Mouse (Mus musculus): ENCODE results near the gene Sod1. TPM values are rescaled to one million over a fixed set of nuclear protein-coding genes. Genes with fewer than 3 reads are reported as not detected.

Gene Sod1
- 1,172 and 1,235 TPM in 2 replicates for polyA plus RNA-seq (2014; fragmentation: Nextera tagmentation; extraction: Ambion mirVana)

GRCm38 (mm10) chr16:90220026-90220891, at the start of gene Sod1:
Gene Sod1 (plus strand): TSS chr16:90220754.
- peaks cover 15% of the 10 kb centered on the region for H3K36me3 ChIP-seq (ENCODE audit: control insufficient read depth, insufficient read depth, low read length)
- H3K9me3 ChIP-seq (ENCODE audit: control insufficient read depth, low read depth, low read length), result no peaks in the 10 kb centered on the region
- peaks cover 8% of the 10 kb centered on the region; the same call in 1 of the 2 replicates for H3K4me1 ChIP-seq (ENCODE audit: control insufficient read depth, insufficient read depth, low read length)
- peak within 1 kb of the TSS; percentile 86 for H3K4me2 ChIP-seq (replicated peaks; ENCODE audit: low read depth, low read length)
- H3K27me3 ChIP-seq (ENCODE audit: control insufficient read depth, insufficient read depth, low read length), result no peaks in the 10 kb centered on the region
- peak within 1 kb of the TSS; percentile 93 for H3K27ac ChIP-seq (ENCODE audit: low read length)
- peak within 1 kb of the TSS; percentile 81 for H3K9ac ChIP-seq (replicated peaks; ENCODE audit: low read depth, low read length)
- peak within 1 kb of the TSS; percentile 90 for H3K4me3 ChIP-seq (ENCODE audit: low read depth, low read length)
- WGBS, result 2% methylated on average over 63 of the region's 63 CpGs
- ATAC-seq (ENCODE audit: insufficient number of reproducible peaks, insufficient read depth, low FRiP score, low read depth), result peak; percentile 95

- Histone ChIP-seq H3K4me1 (ENCODE audit: control insufficient read depth, insufficient read depth, low read length) (no peaks in the 10 kb centered on the region), H3K4me3 (ENCODE audit: low read depth, low read length) (no peak overlapping the region), H3K9ac (replicated peaks; ENCODE audit: low read depth, low read length) (no peak overlapping the region), H3K4me2 (replicated peaks; ENCODE audit: low read depth, low read length) (no peak overlapping the region), H3K36me3 (ENCODE audit: control insufficient read depth, insufficient read depth, low read length) (no peaks in the 10 kb centered on the region), H3K9me3 (ENCODE audit: control insufficient read depth, low read depth, low read length) (no peaks in the 10 kb centered on the region), H3K27ac (ENCODE audit: low read length) (no peak overlapping the region), H3K27me3 (ENCODE audit: control insufficient read depth, insufficient read depth, low read length) (no peaks in the 10 kb centered on the region)
- WGBS, result 63% methylated on average over 8 of the region's 8 CpGs
- no peak for ATAC-seq (ENCODE audit: insufficient number of reproducible peaks, insufficient read depth, low FRiP score, low read depth)
Observed at GRCm38 (mm10) chr16:90171416-90171815, 49.1 kb upstream of the Sod1 start.

- Histone ChIP-seq H3K36me3 (ENCODE audit: control insufficient read depth, insufficient read depth, low read length) (no peaks in the 10 kb centered on the region), H3K27ac (ENCODE audit: low read length) (no peak overlapping the region), H3K4me2 (replicated peaks; ENCODE audit: low read depth, low read length) (no peak overlapping the region), H3K9ac (replicated peaks; ENCODE audit: low read depth, low read length) (no peak overlapping the region), H3K4me3 (ENCODE audit: low read depth, low read length) (no peak overlapping the region), H3K9me3 (ENCODE audit: control insufficient read depth, low read depth, low read length) (no peaks in the 10 kb centered on the region), H3K27me3 (ENCODE audit: control insufficient read depth, insufficient read depth, low read length) (no peaks in the 10 kb centered on the region), H3K4me1 (ENCODE audit: control insufficient read depth, insufficient read depth, low read length) (no peaks in the 10 kb centered on the region)
- 45% methylated on average over 10 of the region's 10 CpGs for WGBS
- no peak for ATAC-seq (ENCODE audit: insufficient number of reproducible peaks, insufficient read depth, low FRiP score, low read depth)
Observed at GRCm38 (mm10) chr16:90176472-90176871, 44.1 kb upstream of the Sod1 start.

- no peaks in the 10 kb centered on the region for H3K36me3 ChIP-seq (ENCODE audit: control insufficient read depth, insufficient read depth, low read length)
- H3K27me3 ChIP-seq (ENCODE audit: control insufficient read depth, insufficient read depth, low read length), result no peaks in the 10 kb centered on the region
- H3K9ac ChIP-seq (replicated peaks; ENCODE audit: low read depth, low read length), result no peak overlapping the region
- H3K27ac ChIP-seq (ENCODE audit: low read length), result no peak overlapping the region
- H3K4me2 ChIP-seq (replicated peaks; ENCODE audit: low read depth, low read length), result no peak overlapping the region
- H3K4me1 ChIP-seq (ENCODE audit: control insufficient read depth, insufficient read depth, low read length), result no peaks in the 10 kb centered on the region
- H3K9me3 ChIP-seq (ENCODE audit: control insufficient read depth, low read depth, low read length), result no peaks in the 10 kb centered on the region
- WGBS, result 61% methylated on average over 8 of the region's 8 CpGs
- ATAC-seq (ENCODE audit: insufficient number of reproducible peaks, insufficient read depth, low FRiP score, low read depth), result no peak
- no peak overlapping the region for H3K4me3 ChIP-seq (ENCODE audit: low read depth, low read length)
Observed at GRCm38 (mm10) chr16:90177425-90177824, 43.1 kb upstream of the Sod1 start.

GRCm38 (mm10) chr16:90178404-90178803, 42.1 kb upstream of the Sod1 start:
- WGBS, result 92% methylated on average over 3 of the region's 3 CpGs
- no peaks in the 10 kb centered on the region for H3K36me3 ChIP-seq (ENCODE audit: control insufficient read depth, insufficient read depth, low read length)

GRCm38 (mm10) chr16:90179892-90180291, 40.7 kb upstream of the Sod1 start:
- WGBS, result 83% methylated on average over 5 of the region's 5 CpGs
- no peak for ATAC-seq (ENCODE audit: insufficient number of reproducible peaks, insufficient read depth, low FRiP score, low read depth)
- Histone ChIP-seq H3K4me2 (replicated peaks; ENCODE audit: low read depth, low read length) (no peak overlapping the region), H3K4me1 (ENCODE audit: control insufficient read depth, insufficient read depth, low read length) (no peaks in the 10 kb centered on the region), H3K4me3 (ENCODE audit: low read depth, low read length) (no peak overlapping the region), H3K27me3 (ENCODE audit: control insufficient read depth, insufficient read depth, low read length) (no peaks in the 10 kb centered on the region), H3K27ac (ENCODE audit: low read length) (no peak overlapping the region), H3K36me3 (ENCODE audit: control insufficient read depth, insufficient read depth, low read length) (no peaks in the 10 kb centered on the region), H3K9me3 (ENCODE audit: control insufficient read depth, low read depth, low read length) (no peaks in the 10 kb centered on the region), H3K9ac (replicated peaks; ENCODE audit: low read depth, low read length) (no peak overlapping the region)

More at GRCm38 (mm10) chr16:90178404-90178803, 42.1 kb upstream of the Sod1 start:
- Histone ChIP-seq H3K9me3 (ENCODE audit: control insufficient read depth, low read depth, low read length) (no peaks in the 10 kb centered on the region), H3K4me3 (ENCODE audit: low read depth, low read length) (no peak overlapping the region), H3K27me3 (ENCODE audit: control insufficient read depth, insufficient read depth, low read length) (no peaks in the 10 kb centered on the region), H3K27ac (ENCODE audit: low read length) (no peak overlapping the region), H3K4me1 (ENCODE audit: control insufficient read depth, insufficient read depth, low read length) (no peaks in the 10 kb centered on the region), H3K9ac (replicated peaks; ENCODE audit: low read depth, low read length) (no peak overlapping the region), H3K4me2 (replicated peaks; ENCODE audit: low read depth, low read length) (no peak overlapping the region)
- no peak for ATAC-seq (ENCODE audit: insufficient number of reproducible peaks, insufficient read depth, low FRiP score, low read depth)

GRCm38 (mm10) chr16:90180975-90181374, 39.6 kb upstream of the Sod1 start:
- 78% methylated on average over 6 of the region's 6 CpGs for WGBS
- no peak overlapping the region for H3K4me2 ChIP-seq (replicated peaks; ENCODE audit: low read depth, low read length)
- H3K9ac ChIP-seq (replicated peaks; ENCODE audit: low read depth, low read length), result no peak overlapping the region
- H3K36me3 ChIP-seq (ENCODE audit: control insufficient read depth, insufficient read depth, low read length), result no peaks in the 10 kb centered on the region
- no peaks in the 10 kb centered on the region for H3K4me1 ChIP-seq (ENCODE audit: control insufficient read depth, insufficient read depth, low read length)
- no peak overlapping the region for H3K27ac ChIP-seq (ENCODE audit: low read length)
- H3K4me3 ChIP-seq (ENCODE audit: low read depth, low read length), result no peak overlapping the region
- no peaks in the 10 kb centered on the region for H3K9me3 ChIP-seq (ENCODE audit: control insufficient read depth, low read depth, low read length)
- H3K27me3 ChIP-seq (ENCODE audit: control insufficient read depth, insufficient read depth, low read length), result no peaks in the 10 kb centered on the region
- no peak for ATAC-seq (ENCODE audit: insufficient number of reproducible peaks, insufficient read depth, low FRiP score, low read depth)

GRCm38 (mm10) chr16:90181673-90182072, 38.9 kb upstream of the Sod1 start:
- H3K36me3 ChIP-seq (ENCODE audit: control insufficient read depth, insufficient read depth, low read length), result no peaks in the 10 kb centered on the region
- no peak overlapping the region for H3K4me2 ChIP-seq (replicated peaks; ENCODE audit: low read depth, low read length)
- ATAC-seq (ENCODE audit: insufficient number of reproducible peaks, insufficient read depth, low FRiP score, low read depth), result no peak
- no peak overlapping the region for H3K9ac ChIP-seq (replicated peaks; ENCODE audit: low read depth, low read length)
- H3K27me3 ChIP-seq (ENCODE audit: control insufficient read depth, insufficient read depth, low read length), result no peaks in the 10 kb centered on the region
- 82% methylated on average over 8 of the region's 8 CpGs for WGBS
- H3K4me1 ChIP-seq (ENCODE audit: control insufficient read depth, insufficient read depth, low read length), result no peaks in the 10 kb centered on the region
- no peaks in the 10 kb centered on the region for H3K9me3 ChIP-seq (ENCODE audit: control insufficient read depth, low read depth, low read length)
- H3K4me3 ChIP-seq (ENCODE audit: low read depth, low read length), result no peak overlapping the region
- H3K27ac ChIP-seq (ENCODE audit: low read length), result no peak overlapping the region
